Mouse (Mus musculus) cerebellum, adult 18-20 months (tissue): ENCODE results near the gene Il1f6.
"Not testable (repeated sequence)": the region's sequence is repeated elsewhere in the genome, so short reads cannot be mapped to it uniquely, and the experiment has no call there.

ENCODE experiments used
- DNase-seq, 2 experiments: peaks; one replicate each; pipeline ENCODE4 v3.0.0; 2021

Il1f6 gene

DNA sequence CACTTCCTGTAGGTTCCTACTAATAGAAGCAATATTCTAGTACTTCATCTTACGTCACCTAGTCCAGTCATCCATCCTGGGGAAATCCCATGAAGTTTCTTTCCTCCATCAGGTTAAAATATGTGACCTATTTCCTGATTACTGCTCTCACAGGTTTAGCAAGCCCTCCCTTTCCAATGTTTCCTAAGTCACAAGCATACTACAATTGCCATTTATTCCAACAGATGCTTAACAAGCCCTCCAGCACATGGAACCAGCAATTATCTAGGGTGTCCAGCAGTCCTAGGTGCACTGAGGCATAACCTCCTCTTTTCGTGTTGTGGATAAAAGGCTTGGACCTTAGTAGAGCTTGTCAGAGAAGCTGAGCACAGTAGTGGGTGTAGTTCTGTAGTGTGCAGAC lies at the start of gene Il1f6:
Gene Il1f6 (plus strand): TSS at position 301 of the 400 bp plus-strand sequence.
- no peak for DNase-seq

DNA sequence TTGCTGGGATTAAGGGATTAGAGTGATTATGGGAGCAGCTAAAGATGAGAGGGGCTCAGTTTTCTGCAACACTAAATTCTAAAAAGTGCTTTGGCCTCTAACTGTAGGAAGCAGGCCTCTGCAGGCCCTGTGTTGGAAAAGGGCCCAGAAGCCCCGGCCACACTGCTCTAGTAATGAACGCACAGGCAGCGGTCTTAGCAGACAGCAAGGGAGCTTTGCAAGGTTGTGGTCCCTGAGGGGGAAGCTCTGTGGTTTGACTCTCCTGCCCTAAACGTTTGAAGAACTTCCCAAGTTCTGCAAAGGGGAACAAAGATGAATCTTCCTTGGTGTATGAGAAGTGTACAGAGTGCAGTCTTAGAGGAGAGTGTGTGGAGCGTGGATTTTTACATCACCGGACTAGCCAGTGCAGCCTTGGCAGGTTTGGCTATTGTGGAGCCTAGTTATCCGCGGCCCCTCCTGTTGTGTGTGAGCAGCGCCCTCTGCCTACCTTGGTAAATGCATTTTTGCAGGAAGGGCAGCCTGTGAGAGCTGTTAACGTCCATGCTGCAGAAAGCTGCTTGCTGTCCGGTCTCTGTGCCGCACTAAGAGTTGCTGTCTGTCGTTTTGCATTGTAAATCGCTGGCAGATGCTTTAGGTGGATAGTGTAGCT lies 33.4 kb upstream of the Il1f6 start:
- DNase-seq = peak; percentile 5 to 7

DNA sequence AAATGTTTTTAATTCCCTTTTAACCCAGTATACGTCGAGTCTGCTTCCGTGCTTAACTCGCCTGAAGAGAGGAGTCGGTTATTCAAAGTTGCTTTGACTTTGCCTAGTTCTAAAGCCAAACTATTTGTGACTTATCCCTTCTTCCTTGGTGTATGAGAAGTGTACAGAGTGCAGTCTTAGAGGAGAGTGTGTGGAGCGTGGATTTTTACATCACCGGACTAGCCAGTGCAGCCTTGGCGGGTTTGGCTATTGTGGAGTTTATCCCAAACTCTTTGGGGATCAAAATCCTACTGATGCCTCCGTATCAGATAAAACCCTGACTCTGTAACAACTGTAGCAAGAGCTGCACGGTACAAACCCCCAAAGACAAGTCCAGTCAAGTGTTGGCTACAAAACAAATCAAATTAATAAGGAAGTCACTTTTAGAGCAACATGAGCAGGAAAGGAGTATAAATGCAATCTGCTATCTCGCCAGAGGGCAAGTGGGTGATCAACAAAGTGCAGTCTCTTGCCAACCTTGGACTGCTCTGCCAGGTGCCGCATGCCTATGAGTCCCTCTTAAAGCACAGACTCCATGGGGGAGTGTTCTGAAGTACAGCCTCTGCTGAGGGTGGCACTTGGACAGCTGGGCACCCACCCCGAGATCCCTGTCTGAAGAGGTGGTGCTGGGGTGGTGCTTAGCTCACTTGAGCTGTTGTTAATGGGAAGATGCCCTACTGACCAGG lies 32.6 kb upstream of the Il1f6 start:
- not testable (repeated sequence) for DNase-seq

DNA sequence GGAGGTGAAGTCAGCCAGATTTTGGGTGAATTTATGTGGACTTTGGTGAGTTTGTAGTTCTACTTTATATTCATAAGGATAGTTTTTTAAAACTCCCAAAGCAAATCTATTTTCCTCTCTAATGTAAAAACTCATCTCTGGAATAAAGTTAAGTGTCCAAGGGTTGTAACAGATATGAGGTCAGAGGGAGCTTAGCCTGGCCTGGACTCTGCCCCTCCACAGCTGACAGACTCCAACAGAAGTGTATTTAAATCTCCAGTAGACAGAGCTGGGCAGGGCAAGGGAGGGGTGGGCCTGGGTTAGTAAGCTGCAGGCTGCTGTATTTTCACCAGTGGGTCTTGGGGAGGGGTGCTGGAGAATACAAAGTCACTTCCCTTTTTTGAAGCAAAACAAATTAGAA lies 31.1 kb upstream of the Il1f6 start:
- not testable (repeated sequence) for DNase-seq

DNA sequence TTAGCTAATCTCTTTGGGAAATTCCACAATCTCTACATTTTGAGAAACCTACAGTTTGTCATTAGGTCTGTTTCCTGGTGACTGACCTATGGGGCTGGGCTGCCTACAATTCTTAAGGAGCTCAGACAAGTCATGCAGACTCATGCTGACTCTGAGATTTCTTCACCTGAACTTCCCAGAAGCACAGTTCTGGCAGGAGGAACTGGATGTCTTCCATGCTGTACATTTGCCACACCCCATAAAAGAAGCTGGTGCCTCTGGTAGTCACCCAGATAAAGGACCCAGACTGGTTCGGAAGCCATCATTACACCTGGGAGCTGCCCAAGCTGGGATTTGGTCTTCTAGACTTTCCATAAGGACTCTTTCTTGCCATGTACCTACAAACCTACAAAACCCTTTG lies 29.0 kb upstream of the Il1f6 start, which contains the start of gene Il1f9:
Gene Il1f9 (plus strand): TSS at position 301 of the 400 bp plus-strand sequence.
- DNase-seq = no peak

DNA sequence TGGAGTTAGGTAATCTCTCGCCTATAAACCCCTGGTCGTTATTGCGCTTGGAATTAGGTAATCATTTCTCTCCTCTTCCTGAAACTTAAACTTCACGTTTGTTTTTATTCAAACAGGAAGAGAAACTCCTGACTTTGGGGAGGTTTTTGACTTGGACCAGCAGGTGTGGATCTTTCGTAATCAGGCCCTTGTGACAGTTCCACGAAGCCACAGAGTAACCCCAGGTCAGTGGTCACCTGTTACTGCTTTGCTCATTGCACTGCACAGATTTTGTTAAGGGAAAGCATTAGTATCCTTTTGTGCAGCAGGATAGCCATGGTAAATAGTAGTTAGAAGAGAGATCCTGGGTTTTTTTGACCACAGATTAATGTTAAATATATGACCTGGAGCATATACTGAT lies 27.6 kb upstream of the Il1f6 start:
- DNase-seq = no peak

DNA sequence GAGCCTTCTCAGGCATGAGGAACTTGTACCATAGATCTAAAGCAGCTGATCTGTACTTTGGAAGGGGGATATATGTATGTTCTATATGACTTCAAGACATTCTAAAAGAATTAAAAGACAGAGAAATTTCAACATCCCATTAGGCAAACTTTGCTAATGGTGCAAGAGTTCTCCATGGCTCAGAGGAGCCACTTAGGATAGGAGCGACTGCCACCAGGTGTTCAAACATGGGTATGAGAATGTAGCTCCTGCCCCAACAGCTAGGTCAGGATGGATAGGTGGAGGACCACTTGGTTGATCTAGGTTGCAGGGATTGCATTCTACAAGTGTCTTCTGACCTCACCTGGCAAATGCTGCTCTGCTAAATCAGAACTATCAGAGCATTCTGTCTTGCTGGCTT lies 27.0 kb upstream of the Il1f6 start:
- DNase-seq = no peak

DNA sequence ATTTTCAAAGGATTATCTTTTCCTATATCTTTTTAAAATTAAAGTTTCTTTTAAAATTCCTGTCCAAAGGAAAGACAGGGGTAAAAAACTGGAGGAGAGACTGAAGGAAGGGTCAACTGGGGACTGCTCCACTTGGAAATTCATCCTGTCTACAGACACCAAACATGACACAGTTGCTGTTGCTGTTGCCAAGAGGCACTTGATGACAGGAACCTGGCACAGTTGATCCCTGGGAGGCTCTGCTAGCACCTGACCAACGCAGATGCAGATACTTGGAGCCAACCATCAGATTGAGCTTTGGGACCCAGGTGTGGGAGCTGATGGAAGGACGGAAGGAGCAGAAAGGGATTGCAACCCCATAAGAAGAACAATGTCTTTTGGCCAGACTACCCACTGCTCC lies 12.0 kb downstream of the Il1f6 start:
- DNase-seq = no peak

DNA sequence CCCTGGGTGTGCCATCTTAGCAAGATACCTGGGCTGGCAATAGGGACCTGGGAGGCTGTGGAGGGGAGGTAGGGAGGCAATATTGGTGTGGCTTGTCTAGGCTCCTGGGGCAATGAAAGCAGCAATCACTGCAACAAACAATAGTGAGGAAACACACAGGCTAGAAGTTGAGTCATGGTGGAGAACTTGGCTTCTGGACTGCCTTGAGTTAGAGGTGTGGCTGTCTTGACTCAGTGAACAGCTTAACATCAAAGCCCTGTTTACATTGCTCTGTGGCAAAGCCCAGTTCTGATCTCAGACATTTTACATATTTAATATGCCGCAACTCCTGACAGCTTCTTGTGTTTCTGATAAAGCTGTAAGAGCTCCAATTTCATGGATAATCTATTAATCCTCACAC lies 52.3 kb downstream of the Il1f6 start:
- no peak for DNase-seq

DNA sequence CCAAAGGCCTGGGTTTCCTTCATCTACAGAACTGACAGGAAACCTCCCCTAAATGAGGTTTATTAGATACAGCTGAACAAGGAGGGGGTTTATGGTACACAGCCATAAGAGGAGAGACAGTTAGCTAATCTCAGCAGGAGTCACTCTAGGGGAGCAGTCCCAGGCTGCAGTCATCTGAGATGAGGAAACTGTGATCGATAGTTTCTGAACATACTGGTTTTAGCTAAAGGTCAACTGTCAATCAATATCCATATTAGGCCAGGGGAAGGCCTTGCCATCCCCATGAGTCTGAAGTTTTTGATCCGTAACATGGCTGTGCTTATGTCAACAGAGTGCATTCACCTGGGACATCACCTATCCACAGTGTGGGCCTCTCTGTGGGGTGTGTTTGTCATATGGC lies 58.4 kb downstream of the Il1f6 start:
- DNase-seq = no peak

DNA sequence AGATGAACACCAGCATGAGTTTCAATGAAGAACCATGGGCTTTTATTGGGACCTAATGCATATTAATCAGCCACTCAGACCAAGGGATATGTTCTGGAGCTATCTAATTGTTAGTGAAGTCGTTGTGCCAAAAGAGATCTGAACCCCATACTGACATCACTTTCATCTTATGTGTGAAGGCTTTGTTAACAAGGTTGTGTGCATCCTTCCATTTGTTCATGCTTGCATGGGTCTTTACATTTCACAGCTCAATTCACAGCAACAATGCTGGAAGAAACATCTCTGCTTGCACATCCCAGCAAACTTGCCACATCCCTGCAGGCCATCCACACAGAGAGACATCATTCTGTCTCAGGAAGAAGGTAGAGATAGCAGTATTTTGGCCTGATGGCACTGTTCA lies 59.9 kb downstream of the Il1f6 start:
- DNase-seq = no peak
